Mouse (Mus musculus): ENCODE data around the gene Hoxd12.

Gene Hoxd12

GRCm38 (mm10) chr2:74711721-74712621 lies 37.2 kb downstream of the Hoxd12 start, which contains the start of the genes Hoxd3 and Hoxd4:
TSS of gene Hoxd3 (plus strand) at chr2:74711927.
TSS of gene Hoxd4 (plus strand) at chr2:74711929.
- DNase-seq, result no peak

- no peak for DNase-seq
Measured at GRCm38 (mm10) chr2:74713239-74714150, 38.7 kb downstream of the Hoxd12 start.

GRCm38 (mm10) chr2:74714156-74714789 lies 39.5 kb downstream of the Hoxd12 start:
- DNase-seq, result no peak

- no peak for DNase-seq
Measured at GRCm38 (mm10) chr2:74714881-74715280, 40.1 kb downstream of the Hoxd12 start.

- peak; percentile 90 for DNase-seq
Measured at GRCm38 (mm10) chr2:74715504-74716241, 40.9 kb downstream of the Hoxd12 start.

GRCm38 (mm10) chr2:74720384-74720783 lies 45.6 kb downstream of the Hoxd12 start:
- DNase-seq, result no peak

GRCm38 (mm10) chr2:74720955-74721491 lies 46.2 kb downstream of the Hoxd12 start:
- DNase-seq, result no peak

- no peak for DNase-seq
Measured at GRCm38 (mm10) chr2:74721882-74722281, 47.1 kb downstream of the Hoxd12 start.

- no peak for DNase-seq
Measured at GRCm38 (mm10) chr2:74722949-74723348, 48.1 kb downstream of the Hoxd12 start.

GRCm38 (mm10) chr2:74724244-74725015 lies 49.6 kb downstream of the Hoxd12 start:
- DNase-seq, result no peak

- no peak for DNase-seq
Measured at GRCm38 (mm10) chr2:74725171-74725570, 50.4 kb downstream of the Hoxd12 start.

- DNase-seq, result no peak
Measured at GRCm38 (mm10) chr2:74726551-74726950, 51.7 kb downstream of the Hoxd12 start, which contains the start of gene Gm28230. TSS of gene Gm28230 (plus strand) at chr2:74726728.

GRCm38 (mm10) chr2:74726973-74727639 lies 52.3 kb downstream of the Hoxd12 start:
- DNase-seq, result no peak

Data from lung, postnatal 14 days (tissue).